Mouse (Mus musculus) urinary bladder, postnatal 14 days (tissue): ENCODE results near the gene Tmcc2.

Source experiments
- DNase-seq: peaks from one replicate; pipeline ENCODE4 v3.0.0; 2021; ENCODE audit warnings: low spot score

Gene Tmcc2

GRCm38 (mm10) chr1:132315889-132316624, 75.0 kb downstream of the Tmcc2 start, which contains the start of gene Nuak2:
Gene Nuak2, plus strand, starts transcription at chr1:132316126.
- DNase-seq, result peak; percentile 89

DNA sequence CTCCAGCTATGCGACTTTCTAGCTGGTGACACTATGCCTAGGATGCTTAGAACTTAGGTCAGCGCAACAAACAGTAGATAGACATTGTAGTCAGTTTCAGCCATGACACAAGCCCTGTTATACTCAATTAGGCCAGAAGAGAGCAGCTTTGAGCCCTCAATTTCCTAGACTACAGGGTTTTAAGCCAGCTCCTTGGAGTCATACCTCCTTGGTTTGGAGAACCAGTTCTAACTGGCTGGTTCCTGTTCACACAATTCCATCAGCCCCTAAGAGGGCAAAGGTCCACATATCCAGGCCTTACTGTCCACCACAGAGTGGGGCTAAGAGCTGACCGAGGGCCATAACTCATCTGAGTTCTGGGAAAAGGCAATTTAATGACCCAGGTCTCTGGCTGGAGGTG, 78.4 kb downstream of the Tmcc2 start:
- peak; percentile 65 for DNase-seq

GRCm38 (mm10) chr1:132312043-132312442, 79.0 kb downstream of the Tmcc2 start:
- DNase-seq, result no peak

- DNase-seq, result no peak
Measured at GRCm38 (mm10) chr1:132311174-132311859, 79.8 kb downstream of the Tmcc2 start.

GRCm38 (mm10) chr1:132310754-132311153, 80.3 kb downstream of the Tmcc2 start:
- no peak for DNase-seq

- no peak for DNase-seq
Measured at GRCm38 (mm10) chr1:132308674-132309073, 82.4 kb downstream of the Tmcc2 start.

DNA sequence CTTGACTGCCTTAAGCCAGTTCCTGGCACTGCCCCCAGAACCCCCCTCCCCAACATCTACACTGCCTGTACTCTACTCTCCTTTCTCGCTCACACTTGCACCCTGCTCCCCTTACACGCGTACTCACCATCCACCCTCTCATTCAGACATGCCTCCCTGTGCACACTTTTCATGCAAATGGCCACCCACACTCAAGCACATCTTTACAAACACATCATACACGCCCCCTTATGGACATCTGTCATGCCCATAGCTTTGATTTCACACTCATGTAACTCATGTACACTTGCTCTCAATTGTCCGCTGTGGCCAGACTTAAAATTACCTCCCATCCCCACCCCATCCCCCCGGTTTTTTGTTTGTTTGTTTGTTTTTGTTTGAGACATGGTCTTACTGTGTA, 83.1 kb downstream of the Tmcc2 start:
- DNase-seq, result no peak

- no peak for DNase-seq
Measured at GRCm38 (mm10) chr1:132306808-132307207, 84.3 kb downstream of the Tmcc2 start.
